ENCODE assay signal across 8 mouse cellular contexts in the genomic region with DNA sequence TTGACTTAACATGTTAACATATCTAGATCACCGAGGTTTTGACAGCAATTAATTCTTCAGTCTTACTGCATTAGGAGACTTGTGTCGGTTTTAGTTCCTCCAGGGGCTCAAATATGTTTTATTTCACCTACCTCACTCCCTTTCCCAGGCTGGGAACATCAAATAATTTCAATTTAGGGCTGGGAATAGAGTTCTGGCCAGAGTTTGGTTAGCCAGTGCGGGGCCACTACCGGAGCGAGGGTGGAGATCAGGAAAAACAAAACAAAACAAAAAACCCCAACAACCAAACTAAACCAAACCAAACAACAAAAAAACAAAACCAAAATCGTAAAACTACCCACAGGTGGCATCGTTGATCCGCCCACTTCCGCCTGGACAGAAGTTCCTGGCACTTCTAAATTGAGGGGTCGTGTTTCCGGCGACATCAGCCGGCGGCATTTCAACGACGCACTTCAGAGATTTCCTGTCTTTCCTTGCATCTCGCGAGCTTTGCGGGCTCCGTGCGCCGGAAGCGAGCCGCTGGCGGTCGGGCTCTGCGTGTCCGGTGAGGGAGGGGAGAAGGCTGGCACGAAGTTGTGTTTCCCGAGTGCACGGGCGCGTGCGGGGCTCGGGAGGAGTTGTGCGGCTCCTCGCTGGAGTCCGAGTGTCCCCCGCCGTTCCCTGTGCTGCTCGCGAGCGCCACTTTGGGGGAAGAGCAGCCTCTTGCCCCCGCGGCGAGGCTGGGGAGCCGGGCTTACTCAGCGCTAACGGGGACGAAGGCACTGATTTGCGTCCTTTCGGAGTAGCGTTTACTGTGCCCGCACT. TPM values are rescaled to one million over a fixed set of nuclear protein-coding genes. Genes with fewer than 3 reads are reported as not detected.
A peak's percentile ranks its signal among the peaks of the same experiment; 100 is the strongest.
DNase-seq lines count a peak whose midpoint lies in the region; ATAC-seq lines count a peak whose summit lies in the region.

Gene Ssbp1, plus strand, starts transcription at position 437 of the 804 bp plus-strand sequence.

- under 1% methylated on average over 54 of the region's 54 CpGs for WGBS in hindbrain, embryonic 12.5 days

- H3K27ac ChIP-seq in hindbrain, embryonic 12.5 days, result peak within 1 kb of the TSS; percentile 94

- peak; percentile 96 for ATAC-seq in hindbrain, embryonic 12.5 days (ENCODE audit: low FRiP score)

- H3K4me1 ChIP-seq in hindbrain, embryonic 12.5 days, result peaks cover 9% of the 10 kb centered on the region

- peak within 1 kb of the TSS; percentile 89 for H3K9ac ChIP-seq in hindbrain, embryonic 12.5 days

- DNase-seq in NIH3T3 (ENCODE audit: low read depth), result peak; percentile 98
- DNase-seq in cerebellum, postnatal 10 days, result peak; percentile 94 to 95
- peak; percentile 82 to 89 for DNase-seq in frontal cortex, postnatal 10 days (ENCODE audit: low spot score in 2 of 2)
- peak; percentile 88 to 94 for DNase-seq in layer of hippocampus, postnatal 14 days (ENCODE audit: low spot score in 2 of 2)
- peak; percentile 92 for DNase-seq in lung, postnatal 14 days
- peak; percentile 93 for DNase-seq in retina, adult 2 months (ENCODE audit: low read depth, low spot score)
- peak; percentile 90 to 93 for DNase-seq in thymus, postnatal 36 days

- no peaks in the 10 kb centered on the region for H3K9me3 ChIP-seq in hindbrain, embryonic 12.5 days (replicated peaks)

- H3K4me3 ChIP-seq in hindbrain, embryonic 12.5 days, result peak within 1 kb of the TSS; percentile 80

- no peaks in the 10 kb centered on the region for H3K27me3 ChIP-seq in hindbrain, embryonic 12.5 days

- H3K4me2 ChIP-seq in hindbrain, embryonic 12.5 days (replicated peaks), result peak within 1 kb of the TSS; percentile 69

- H3K36me3 ChIP-seq in hindbrain, embryonic 12.5 days, result peaks cover 27% of the 10 kb centered on the region

RNA-seq across cellular contexts. Expression of gene Ssbp1, which starts in this region (rescaled TPM):
- polyA plus RNA-seq in hindbrain, embryonic 12.5 days (2016; fragmentation: Nextera tagmentation; extraction: Ambion mirVana), result 150 and 156 TPM in 2 replicates
- 10 to 100 TPM; 33.7 to 34.1 TPM for total RNA-seq in layer of hippocampus, postnatal 14 days (2021)

Comparison
In these comparisons a context has a peak if more than half of its experiments do, and no peak if none do; other contexts are left out.
1. Peak in every context shown above with its lines: DNase-seq, ATAC-seq, H3K4me3 ChIP-seq and H3K27ac ChIP-seq.